Mouse (Mus musculus) bone marrow, adult 2 months (tissue): ENCODE data around the gene Klhl6. TPM values are rescaled to one million over a fixed set of nuclear protein-coding genes. Genes with fewer than 3 reads are reported as not detected.

Experiments
- H3K27ac ChIP-seq: fragments of 200-500 bp; 2 replicates; pipeline ENCODE4 v1.5.1; 2012; ENCODE audit warnings: low read depth, mild to moderate bottlenecking, control low read depth, inconsistent platforms, low read length; ENCODE audit not compliant: control insufficient read depth, poor library complexity, insufficient read depth
- H3K4me1 ChIP-seq: fragments of 200-500 bp; 2 replicates; pipeline ENCODE4 v1.6.1; 2011; ENCODE audit warnings: low read length; ENCODE audit not compliant: control insufficient read depth, insufficient read depth
- H3K4me3 ChIP-seq: fragments of 200-500 bp; replicated peaks from 2 replicates; pipeline ENCODE3; 2011; ENCODE audit warnings: mild to moderate bottlenecking, low read depth, low read length, control low read depth; ENCODE audit not compliant: control insufficient read depth
- CTCF ChIP-seq: fragments of 200-500 bp; IDR thresholded peaks from 2 replicates; pipeline ENCODE4 v1.5.1; 2011; ENCODE audit warnings: low read length, control low read depth; ENCODE audit not compliant: control insufficient read depth, insufficient read depth
- POLR2A ChIP-seq: fragments of 200-500 bp; IDR thresholded peaks from 2 replicates; pipeline ENCODE4 v1.6.1; 2011; ENCODE audit warnings: low read depth, mild to moderate bottlenecking, control low read depth, low read length, borderline replicate concordance; ENCODE audit not compliant: control insufficient read depth
- WGBS: fragments of 180-500 bp; shearing (Covaris S2); methylation state at CpG from one replicate; pipeline ENCODE4 v1.1.7; 2018; 5-methylcytosine and 5-hydroxymethylcytosine counted together
- polyA plus RNA-seq: library from polyadenylated mRNA; stranded (reverse); fragments of >200 nt; gene quantifications from 2 replicates; pipeline ENCODE4 v1.2.4, GENCODE M21; 2011; ENCODE audit warnings: low replicate concordance; ENCODE audit not compliant: missing spikeins, insufficient read depth, insufficient read length

The Klhl6 gene
- polyA plus RNA-seq, 1 experiment, result 52.8 TPM

DNA sequence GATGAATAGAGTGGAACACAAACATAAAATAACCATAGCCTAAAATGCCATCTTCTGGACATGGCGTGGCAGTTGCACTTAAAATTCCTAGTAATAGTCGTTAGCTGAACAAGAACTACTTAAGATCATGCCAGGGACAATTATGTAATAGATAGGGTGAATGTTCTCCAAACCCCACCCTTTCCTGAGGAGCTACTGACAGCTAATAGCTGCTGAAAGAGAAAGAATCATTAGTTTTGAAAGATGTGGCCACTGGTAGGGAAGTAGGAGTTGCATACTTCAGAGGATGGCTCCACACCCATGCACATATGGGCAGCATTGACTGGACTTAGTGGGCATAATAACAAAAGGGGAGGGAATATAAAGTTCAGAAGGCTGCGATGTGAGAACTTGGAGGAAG, 19.9 kb downstream of the Klhl6 start:
- no peak for TF ChIP-seq POLR2A
- no peak for TF ChIP-seq CTCF
- 36% methylated on average over 3 of the region's 3 CpGs for WGBS
- Histone ChIP-seq H3K27ac (no peak overlapping the region), H3K4me3 (no peak overlapping the region), H3K4me1 (peaks cover 4% of the 10 kb centered on the region)

DNA sequence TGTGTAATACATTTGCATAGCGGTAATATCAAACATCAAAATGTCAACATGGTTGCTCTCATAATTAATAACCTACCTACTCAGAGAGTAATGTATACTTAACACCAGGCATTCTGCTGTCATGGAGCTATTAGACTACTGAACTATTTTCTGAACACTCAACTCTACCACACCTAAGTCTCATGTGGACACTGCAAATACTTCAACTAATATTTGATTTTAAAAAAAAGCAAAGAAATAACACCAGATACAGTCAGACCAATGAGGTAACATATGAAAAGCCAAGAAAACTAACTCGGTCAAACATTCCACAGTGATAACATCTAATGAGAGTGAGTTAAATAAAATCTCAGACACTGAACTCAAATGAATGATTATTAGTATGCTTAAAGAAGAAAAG, 21.8 kb downstream of the Klhl6 start:
- Histone ChIP-seq H3K27ac (no peak overlapping the region), H3K4me3 (no peak overlapping the region), H3K4me1 (peaks cover 2% of the 10 kb centered on the region)
- WGBS, result 74% methylated on average over 2 of the region's 2 CpGs
- TF ChIP-seq POLR2A (no peak), CTCF (no peak)

DNA sequence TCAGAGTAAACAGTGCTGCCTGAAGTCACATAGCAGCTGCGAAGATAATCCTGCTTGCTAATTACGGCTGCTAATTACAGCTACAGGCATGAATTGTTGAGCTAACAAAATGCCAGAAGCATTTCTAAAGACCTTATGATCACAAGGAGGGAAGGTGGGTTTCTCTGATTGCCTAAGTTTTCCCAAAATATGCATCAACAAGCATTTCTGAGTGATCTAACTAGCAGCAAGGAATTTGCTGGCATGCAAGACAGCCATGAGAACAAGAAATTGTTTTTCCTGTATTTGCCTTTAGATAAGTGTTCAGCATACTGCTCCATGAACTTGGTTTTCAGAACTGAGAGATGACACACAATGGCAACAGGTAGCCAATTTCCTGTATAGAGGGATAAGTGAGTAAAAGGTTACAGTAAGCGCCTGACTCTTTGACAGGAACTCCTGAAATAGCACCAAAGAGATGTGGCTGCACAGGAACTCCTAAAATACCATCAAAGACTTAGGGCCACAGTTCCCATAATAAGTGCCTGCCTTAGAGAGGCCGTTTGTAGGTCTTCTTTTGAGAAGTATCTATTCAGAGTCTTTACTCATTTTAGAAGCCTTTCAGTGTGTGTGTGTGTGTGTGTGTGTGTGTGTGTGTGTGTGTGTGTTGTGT, 22.3 kb downstream of the Klhl6 start:
- TF ChIP-seq CTCF (no peak), POLR2A (no peak)
- Histone ChIP-seq H3K4me1 (peaks cover 2% of the 10 kb centered on the region), H3K27ac (no peak overlapping the region), H3K4me3 (no peak overlapping the region)
- 47% methylated on average over 4 of the region's 4 CpGs for WGBS

DNA sequence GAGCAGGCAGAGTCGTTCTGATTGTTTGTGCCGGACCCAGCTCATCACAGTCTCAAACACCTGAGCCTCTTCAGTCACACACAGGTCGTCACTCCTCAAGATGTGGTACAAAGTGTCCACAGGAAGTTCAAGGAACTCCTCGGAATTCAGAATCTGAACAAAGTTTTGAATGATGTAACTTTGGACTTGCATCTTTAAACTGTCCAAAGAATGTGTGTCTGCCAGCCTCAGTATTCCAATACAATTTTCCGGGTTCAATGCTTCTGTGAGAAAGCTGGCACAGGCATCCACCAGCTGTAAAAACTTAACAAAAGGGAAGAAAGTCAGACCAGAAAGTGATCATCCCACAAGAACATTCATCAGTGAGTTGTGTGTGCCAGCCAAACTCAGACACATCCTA, 25.8 kb downstream of the Klhl6 start:
- Histone ChIP-seq H3K27ac (no peak overlapping the region), H3K4me3 (no peak overlapping the region), H3K4me1 (no peaks in the 10 kb centered on the region; the same call in 1 of the 2 replicates)
- TF ChIP-seq CTCF (no peak), POLR2A (no peak)
- 84% methylated on average over 5 of the region's 5 CpGs for WGBS

DNA sequence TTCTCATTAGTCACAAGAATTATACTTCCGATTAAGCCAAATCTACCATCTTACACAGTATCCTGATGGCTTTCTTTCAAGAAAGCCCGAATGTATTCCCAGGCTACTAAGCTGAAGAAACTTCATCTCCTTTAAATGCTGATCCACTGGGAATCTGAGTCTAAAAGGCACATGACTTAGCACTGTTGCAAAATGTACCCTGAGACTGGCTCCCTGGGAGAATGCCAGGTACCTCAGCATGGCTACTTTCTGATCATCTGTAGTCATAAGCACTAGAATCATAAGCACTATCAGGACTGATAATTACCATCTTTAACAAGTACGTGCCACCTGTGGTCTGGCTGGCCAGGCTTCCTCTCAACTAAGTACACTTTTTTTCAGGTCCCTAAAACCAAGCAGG, 35.5 kb downstream of the Klhl6 start:
- 80% methylated on average over 3 of the region's 3 CpGs for WGBS
- no peak for TF ChIP-seq POLR2A
- no peak for TF ChIP-seq CTCF
- H3K27ac ChIP-seq, result no peak overlapping the region
- no peaks in the 10 kb centered on the region; the same call in 1 of the 2 replicates for H3K4me1 ChIP-seq
- H3K4me3 ChIP-seq, result no peak overlapping the region

DNA sequence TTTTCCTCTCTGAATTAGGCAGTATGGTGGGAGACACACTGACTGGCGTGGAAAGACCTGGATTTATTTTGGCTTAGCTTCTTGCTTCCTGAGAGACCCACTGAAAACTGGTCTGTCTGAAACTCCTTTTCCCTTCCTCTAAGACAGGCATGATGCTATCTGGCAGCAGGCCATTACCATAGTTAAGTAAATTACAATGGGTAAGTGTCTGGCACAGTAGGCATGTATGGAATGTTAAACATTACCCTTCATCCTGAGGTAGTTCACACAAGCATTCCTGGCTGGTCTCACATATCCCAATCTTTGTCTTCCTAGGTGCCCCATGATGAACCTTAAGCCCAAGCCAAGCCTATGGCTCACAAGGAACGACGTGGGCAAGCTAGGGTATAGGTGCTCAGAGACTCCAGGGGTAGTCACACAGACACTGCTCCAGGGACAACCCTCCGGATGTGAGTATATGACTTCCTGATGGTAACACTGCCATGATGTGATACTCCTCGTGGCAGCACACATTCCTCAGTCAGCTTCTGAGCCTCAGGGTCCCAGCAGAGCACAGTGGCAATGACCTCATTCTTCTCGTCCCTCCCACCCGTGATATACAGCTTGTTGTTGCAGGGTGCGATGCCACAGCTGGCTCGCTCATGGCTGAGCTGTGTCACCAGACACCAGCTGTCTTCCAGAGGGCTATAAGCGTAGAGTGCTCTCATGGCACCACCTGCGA, 36.1 kb downstream of the Klhl6 start:
- no peak overlapping the region for H3K27ac ChIP-seq
- no peaks in the 10 kb centered on the region; the same call in 1 of the 2 replicates for H3K4me1 ChIP-seq
- WGBS, result 79% methylated on average over 11 of the region's 11 CpGs
- TF ChIP-seq CTCF, result no peak
- no peak for TF ChIP-seq POLR2A
- no peak overlapping the region for H3K4me3 ChIP-seq

DNA sequence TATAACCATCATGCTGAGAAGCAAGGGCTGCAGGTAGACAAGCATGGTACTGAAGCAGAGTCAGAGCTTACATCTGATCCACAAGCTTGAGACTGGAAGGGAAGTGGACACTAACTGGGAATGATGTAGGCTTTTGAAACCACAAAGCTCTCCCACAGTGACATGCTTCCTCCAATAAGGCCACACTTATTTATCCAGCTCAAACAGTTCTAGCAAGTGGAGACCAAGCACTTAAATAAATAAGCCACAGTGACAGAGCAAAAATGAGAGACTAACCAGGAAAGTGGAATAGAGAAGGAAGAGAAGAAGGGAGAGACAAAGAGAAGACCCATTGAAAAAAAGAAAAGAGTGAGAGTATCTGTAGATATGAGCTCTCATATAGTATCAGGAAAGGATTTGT, 62.0 kb downstream of the Klhl6 start:
- Histone ChIP-seq H3K4me3 (no peak overlapping the region), H3K4me1 (no peaks in the 10 kb centered on the region), H3K27ac (no peak overlapping the region)
- TF ChIP-seq POLR2A (no peak), CTCF (no peak)

DNA sequence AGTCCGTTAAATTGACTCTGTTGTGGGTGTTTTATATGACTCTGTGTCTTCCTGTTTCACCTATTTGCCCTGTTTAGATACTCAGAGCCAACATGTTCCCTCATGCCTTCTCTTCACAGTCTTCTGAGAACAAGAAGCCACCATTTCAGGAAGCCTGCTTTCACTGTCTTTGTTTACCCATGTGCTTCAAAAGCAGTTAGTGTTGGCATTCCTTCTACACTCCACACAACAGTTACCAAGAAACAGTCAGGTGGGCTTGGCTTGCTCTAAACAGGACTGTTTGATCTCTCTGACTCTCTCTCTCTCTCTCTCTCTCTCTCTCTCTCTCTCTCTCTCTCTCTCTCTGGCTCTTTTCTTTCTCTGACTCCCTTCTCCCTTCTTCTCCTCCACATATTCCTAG, 64.6 kb downstream of the Klhl6 start:
- TF ChIP-seq POLR2A (no peak), CTCF (no peak)
- WGBS, result 69% methylated on average over 1 of the region's 1 CpGs
- Histone ChIP-seq H3K27ac (no peak overlapping the region), H3K4me1 (peaks cover 2% of the 10 kb centered on the region), H3K4me3 (no peak overlapping the region)
